Mouse (Mus musculus) ES-E14 (cell line): ENCODE measurements at regions not wholly inside any gene's neighbourhood (a gene's known extent, or its start where the extent isn't known, plus 50 kb on each side); places are given as distances from the start of the nearest gene placed in this dataset.

ENCODE experiments used
- CHD2 ChIP-seq: IDR thresholded peaks from 2 replicates; pipeline ENCODE4 v1.6.1; 2014; ENCODE audit warnings: mild to moderate bottlenecking, low read depth, low read length, inconsistent platforms
- HCFC1 ChIP-seq: IDR thresholded peaks from 2 replicates; pipeline ENCODE4 v1.6.1; 2012; ENCODE audit warnings: low read length, inconsistent platforms, borderline replicate concordance; ENCODE audit not compliant: insufficient read depth
- MAFK ChIP-seq: IDR thresholded peaks from 2 replicates; pipeline ENCODE4 v1.6.1; 2014; ENCODE audit warnings: mild to moderate bottlenecking, low read depth, low read length, inconsistent platforms; ENCODE audit not compliant: insufficient read depth
- ZC3H11A ChIP-seq: IDR thresholded peaks from 2 replicates; pipeline ENCODE4 v1.6.1; 2012; ENCODE audit warnings: low read depth, mild to moderate bottlenecking, inconsistent platforms, low read length, borderline replicate concordance
- ZNF384 ChIP-seq: IDR thresholded peaks from 2 replicates; pipeline ENCODE4 v1.6.1; 2012; ENCODE audit warnings: low read depth, low read length, inconsistent platforms

DNA sequence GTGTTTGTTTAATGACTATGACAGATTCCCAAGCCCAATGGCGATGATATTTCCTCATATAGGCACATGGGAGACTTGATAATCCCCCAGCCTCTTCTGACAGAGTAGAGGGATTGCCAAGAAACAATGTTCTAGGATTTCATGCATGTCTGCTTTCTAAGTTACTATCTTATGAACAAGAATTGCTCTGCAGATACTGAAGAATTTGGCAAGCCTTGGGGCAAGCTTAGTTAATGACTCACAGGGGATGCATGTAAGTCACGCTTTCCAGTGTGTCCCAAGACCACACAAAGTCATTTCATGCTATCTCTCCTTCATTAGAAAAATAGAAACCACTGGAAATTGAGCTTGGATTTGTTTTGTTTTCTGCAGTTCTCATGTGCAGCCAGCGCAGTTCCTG is 376.2 kb downstream of the Dcdc2c start:
- TF ChIP-seq ZNF384 (no peak), HCFC1 (no peak), ZC3H11A (no peak), CHD2 (no peak), MAFK (no peak)
